Mouse (Mus musculus) spleen, postnatal 36 days (tissue): ENCODE data around the gene Bpifb1.
"Not testable (repeated sequence)": the region's sequence is repeated elsewhere in the genome, so short reads cannot be mapped to it uniquely, and the experiment has no call there.

Experiments
- DNase-seq, 2 experiments: peaks; one replicate each; pipeline ENCODE4 v3.0.0; 2022; ENCODE audit warnings: low spot score in 2 of 2, mixed read lengths in 1 of 2

Gene Bpifb1

DNA sequence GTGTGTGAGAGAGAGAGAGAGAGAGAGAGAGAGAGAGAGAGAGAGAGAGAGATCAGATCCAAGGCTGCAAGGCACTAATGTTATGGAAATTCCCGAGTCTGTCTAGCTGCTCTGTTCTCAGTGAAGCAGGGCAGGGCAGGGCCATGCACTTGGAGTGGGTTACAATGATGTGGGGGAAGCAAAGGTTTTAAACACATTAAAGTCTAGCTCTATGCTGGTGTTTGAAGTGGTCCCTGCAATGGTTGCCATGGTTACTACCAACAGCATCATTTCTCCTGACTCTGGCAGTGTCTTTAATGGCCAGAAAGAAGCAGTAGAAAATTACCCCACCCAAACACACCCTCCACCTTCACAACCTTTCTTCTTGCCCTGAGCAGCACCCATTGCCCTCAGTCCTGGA is 20.5 kb downstream of the Bpifb1 start:
- no peak for DNase-seq

DNA sequence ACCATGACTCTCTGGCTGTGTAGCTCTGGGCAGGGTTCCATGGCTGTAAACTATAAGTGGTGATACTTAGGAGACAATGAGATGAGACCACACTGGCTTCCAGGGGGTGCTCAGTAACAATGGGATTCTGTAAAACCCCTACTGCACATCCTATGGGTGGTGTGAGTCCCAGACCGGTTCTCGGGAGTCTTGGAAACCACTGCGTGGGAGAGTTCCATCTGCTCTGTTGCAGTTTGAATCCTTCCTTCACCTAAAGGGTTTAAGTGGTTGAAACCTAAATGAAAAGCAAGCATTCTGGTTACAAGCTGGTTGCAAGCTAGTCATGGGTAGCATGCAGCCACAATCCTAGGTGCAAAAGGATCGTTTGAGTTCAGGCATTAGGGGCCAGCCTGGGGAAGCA is 21.3 kb downstream of the Bpifb1 start:
- no peak for DNase-seq

DNA sequence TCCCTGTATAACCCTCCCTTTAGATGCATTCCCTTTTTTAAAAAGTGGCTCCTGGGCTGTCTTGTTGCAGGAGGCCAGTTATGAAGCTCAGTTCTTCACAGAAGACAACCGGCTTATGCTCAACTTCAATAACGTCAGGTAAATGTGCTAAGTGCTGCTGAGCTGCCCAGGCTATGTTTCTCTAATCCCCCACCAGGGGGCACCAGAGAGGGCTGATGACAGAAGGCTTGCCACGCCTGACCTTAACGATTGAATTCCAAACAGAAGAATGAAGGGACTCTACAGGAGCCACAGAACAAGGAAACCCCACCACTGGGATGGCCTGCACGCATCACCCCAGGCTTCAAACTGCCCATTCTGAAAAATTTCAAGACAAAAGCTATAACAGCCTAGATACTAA is 24.6 kb downstream of the Bpifb1 start:
- peak; percentile 20 to 24 for DNase-seq

DNA sequence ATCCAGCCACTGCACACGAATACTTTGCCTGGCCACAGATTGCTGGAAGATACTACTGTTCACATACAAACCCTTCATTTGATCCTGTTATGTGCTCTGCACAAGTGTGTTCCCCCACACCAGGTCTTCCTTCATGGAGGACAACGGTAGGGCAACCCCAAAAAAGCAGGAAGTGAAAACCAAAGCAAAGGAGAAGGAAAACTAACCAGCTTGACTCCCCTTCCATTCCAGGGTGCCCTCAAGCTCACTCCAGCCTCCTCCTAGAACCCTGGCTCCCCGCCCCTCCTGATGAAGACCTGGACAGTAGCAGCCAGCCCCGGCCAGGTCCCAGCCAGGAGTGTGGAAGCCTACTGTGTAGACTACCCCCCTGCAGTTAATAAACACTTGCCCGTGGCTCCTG is 29.3 kb downstream of the Bpifb1 start:
- DNase-seq = no peak

DNA sequence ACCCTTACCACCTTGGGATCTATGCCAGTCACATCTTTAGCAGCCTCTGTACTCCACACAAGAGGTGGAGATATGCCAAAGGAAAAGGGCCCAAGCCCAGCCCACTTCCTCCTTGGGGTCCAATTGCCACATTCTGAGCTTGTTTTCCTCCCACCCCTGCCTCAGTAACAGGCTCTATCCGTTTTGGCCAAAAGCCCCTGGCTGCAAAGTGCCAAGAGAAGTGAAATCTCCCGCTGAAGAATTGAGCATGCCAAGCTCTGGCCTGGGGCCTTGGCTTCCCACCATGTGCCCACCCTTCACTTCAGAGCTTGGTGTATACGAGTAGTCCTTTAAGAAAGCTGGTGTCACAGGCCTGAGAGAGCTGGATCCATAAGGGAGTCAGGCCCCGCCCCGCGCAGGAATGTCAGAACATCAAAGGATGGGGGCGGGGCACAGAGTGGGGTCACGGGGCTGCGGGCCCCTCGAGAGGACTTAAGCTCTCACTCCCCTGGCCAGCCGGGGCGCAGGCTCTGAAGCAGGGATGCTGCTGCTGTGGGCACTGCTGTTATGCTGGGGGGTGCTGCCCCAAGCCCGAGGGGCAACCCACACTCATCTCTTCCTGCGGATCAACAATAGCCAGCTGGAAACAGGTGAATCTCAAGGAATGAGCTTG is 32.8 kb downstream of the Bpifb1 start, which contains the start of gene Bpifb5:
Gene Bpifb5, plus strand, starts transcription at position 478 of the 652 bp plus-strand sequence.
- peak in 1 of 2 experiments; percentile 3 for DNase-seq

DNA sequence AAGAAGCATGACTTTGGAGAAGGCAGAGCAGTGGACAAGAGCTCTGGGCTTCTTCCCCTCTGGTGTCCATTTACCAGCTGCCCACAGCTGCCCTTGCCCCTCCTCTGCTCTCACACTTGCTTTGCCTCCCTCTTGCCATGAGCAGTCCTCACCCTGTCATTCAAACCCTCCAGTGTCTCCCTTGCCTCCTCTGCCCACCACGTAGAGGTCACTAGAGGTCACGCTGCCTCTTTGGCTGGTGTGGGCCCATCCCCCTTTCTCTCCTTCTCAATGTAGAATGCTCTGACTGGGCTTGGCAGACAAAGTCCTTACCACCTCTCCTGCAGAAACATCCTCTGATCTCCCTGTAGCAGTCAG is 33.3 kb downstream of the Bpifb1 start:
- DNase-seq = no peak

DNA sequence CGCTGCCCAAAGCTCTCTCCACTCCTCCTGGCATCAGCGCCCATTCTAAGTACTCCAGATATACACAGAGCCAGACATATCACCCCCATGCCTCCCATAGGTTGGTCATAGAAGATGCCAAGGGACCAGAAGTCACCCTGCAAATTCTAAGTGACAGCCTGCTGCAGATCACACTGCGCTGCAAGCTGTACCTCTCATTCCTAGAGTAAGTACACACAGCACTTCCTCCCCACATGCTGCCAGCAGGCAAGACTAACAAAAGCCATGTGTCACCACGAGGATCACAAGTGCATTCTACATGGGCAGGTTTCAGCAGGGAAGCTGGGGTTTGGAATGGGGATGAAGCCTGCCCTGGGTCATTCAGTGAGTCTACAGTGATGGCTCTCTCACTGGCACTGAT is 36.4 kb downstream of the Bpifb1 start:
- DNase-seq = no peak

DNA sequence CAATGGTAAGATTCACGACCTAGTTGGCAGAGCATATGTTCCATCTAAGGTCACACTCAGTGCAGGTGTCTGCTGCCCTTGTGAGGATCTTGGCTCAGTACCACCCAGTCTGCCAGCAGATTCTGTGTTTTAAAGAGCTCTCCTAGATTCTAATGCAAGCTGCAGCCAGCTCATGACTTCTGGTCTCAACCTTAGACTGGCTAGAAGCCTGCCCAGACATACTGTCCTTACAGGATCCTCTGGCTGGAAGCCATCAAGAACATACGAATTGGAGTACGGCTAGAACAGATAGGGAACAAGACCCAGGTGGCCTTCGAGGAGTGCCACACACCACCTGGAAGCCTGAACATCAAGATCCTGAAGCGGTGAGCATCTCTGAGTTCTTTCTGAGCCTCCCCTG is 37.2 kb downstream of the Bpifb1 start:
- DNase-seq = no peak

DNA sequence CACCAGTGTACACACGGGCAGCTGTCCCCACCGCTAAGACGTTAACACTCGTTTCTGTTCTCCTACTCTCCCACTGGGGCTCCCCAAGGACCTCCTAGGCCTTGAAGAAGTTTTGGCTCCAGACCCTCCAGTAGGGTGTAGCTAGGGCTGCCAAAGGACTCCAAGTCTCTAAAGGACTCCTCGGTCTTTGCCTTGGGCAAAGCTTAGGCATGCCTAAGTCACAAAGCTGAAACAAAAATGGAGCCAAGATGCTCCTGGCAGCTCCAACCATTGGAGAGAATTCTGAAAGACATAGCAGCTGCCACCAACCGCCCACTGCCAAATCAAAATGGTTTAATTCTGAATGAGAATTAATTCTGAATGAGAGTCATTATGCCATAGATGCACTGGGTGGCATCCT is 42.8 kb downstream of the Bpifb1 start:
- no peak for DNase-seq

DNA sequence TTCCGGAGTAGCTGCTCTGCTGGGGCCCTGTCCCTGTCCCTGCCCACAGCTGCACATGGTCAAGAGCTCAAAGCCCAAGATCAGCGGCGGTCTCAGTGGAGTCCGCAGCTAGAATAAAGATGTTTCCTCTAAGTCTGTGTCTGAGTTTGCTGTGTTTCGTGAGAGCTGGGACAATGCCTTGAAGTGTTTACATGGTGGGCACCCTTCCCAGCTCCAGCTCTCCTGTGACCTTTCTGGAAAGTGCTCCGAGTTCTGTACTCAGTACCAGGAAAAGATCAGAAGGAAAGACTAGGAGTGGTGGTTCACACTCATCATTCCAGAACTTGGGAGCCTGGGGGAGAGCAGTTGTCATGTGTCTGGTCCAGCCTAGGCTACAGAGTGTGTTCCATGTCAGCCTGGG is 50.2 kb downstream of the Bpifb1 start:
- DNase-seq = no peak

DNA sequence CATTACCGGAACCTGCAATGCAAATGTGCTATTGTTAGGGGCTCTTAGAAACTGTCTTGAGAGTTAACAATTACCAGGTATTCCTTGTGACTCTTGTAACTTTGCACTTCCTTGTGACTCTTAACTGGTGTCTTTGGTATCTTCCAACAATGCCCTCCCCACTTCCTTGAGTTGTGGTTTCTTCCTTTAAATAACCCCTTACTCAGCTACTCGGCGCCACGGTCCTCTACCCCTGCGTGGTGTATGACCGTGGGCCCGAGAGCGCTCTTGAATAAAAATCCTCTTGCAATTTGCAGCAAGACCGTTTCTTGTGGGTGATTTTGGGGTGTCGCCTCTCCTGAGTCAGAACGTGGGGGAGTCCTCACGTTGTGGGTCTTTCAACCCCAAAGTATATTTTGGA is 52.1 kb downstream of the Bpifb1 start:
- DNase-seq = not testable (repeated sequence)

DNA sequence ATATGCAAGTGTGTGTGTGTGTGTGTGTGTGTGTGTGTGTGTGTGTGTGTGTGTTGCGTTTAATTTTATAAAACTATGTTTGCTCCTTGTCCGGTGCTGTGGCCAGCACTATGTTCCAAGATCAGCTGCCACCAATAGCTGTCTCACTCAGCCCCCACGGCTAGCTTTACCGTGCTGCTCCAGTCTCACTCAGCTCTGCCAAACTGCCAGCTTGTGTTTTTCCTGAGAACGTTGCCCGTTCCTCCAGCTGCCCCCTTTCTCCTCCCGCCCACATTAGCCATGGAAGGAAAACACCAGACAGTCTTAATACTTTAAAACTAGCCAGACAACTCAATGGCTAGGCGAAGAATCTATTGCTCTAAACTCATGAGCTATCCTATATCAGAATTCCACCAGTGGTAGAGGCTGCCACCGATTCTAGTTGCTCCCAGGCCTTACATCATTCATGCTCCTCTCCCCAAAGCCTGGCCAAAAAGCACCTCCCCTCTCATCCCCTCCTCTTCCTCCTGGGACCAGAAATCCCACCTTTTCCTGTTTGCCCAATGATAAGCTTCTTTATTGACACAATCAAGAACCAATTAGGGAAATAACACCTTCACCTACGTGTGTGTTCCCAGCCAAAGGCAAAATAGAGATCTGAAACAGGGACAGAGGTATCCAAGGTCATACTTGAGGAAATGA is 52.9 kb downstream of the Bpifb1 start:
- no peak for DNase-seq

DNA sequence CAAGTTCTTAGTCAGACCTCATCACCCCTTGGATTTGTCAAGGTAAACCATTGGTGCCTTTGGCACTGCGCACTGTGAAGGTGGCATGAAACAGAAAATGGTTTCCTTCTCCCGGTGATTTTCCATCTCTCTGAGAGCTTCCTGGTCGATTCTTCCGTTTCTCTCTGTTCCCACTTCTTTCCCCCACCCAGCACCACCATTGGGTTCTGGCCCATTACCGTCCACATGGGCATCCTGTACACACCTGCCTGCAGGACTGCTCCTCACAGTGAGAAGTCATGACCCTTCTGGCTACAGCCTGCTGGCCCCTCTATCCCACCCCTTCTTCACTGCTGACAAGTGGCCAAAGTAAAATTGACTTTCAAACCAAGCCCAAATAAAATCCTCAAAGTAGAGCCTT is 54.7 kb downstream of the Bpifb1 start:
- DNase-seq = no peak

DNA sequence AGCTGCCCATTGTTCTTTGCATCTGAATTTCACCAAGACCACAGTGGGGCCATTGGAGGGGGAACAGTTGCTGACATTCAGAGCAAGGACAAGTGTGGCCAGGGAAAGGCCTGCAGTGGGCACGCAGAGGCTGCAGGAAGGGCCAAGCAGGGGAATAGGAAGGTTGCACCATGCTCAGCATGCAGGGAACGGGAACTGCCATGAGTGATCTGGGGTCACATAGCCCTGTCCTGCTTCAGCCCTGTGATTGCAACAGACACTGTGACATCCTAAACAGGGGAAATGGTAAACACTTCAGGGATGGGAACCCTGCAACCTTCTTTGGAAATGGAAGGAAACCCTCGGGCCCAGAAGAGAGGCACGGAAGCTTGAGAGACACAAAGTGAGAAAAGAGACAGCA is 64.6 kb downstream of the Bpifb1 start:
- not testable (repeated sequence) for DNase-seq

DNA sequence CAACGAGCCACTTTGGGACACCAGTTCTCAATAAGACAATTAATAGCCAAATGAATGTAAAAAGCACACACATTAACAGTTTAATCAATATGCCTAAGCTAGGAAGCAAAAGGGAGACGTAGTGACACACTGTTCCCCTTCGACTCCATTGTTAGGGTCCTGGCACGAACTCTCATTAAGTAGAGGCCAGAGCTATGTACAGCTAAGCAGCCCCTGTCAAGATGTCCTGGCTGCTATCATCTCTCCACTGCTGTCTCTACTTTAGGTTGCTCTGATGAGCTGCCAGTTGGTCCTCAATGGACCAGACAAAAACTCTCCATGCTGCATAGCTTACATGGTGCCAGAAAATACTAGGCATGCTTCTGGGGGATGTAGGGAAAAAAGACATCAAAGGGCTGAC is 65.2 kb downstream of the Bpifb1 start:
- DNase-seq = no peak

DNA sequence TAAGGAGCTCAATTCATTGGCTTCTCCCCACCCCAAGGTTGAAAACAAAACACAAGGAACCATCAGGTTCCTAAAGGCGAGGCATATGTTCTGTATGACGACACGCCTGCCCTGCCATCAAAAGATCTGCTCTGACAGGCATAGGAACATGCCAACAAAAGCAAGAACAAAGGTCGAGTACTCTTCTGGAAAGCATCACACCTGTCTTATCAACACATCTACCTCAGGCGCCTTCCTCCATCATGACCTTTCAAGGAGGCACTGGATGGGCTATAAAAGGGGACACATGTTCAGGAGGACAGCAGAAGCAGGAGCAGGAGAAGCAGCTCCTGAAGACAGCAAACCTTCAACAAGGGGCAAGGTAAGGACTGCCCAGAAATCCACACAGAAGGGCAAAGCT is 66.9 kb downstream of the Bpifb1 start, which contains the start of gene Bpifb9a:
Gene Bpifb9a, plus strand, starts transcription at position 301 of the 400 bp plus-strand sequence.
- not testable (repeated sequence) for DNase-seq

DNA sequence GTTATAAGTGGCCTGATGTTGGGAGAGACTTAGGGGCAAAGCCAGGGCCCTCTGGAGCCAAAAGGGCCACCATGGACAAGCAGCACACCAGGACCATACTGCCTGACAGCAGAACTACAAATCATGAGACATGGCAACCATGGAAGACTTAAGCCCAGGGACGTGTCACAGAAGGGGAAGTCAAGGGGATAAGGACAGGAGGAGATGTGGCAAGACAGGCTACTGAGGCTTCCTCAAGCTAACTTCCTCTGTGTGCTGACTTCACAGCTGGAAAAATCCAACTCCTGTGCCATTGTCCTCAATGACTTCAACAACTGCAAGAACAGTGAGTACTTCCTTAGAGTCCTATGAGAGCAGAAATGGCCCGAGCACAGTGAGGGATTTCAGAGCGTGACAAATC is 73.8 kb downstream of the Bpifb1 start:
- not testable (repeated sequence) for DNase-seq
